Mouse (Mus musculus) CH12.LX (cell line): ENCODE results near the gene Ttf1. TPM values are rescaled to one million over a fixed set of nuclear protein-coding genes. Genes with fewer than 3 reads are reported as not detected.
"Not testable (repeated sequence)": the region's sequence is repeated elsewhere in the genome, so short reads cannot be mapped to it uniquely, and the experiment has no call there.

ENCODE experiments used
- DNase-seq: peaks from one replicate; pipeline ENCODE4 v3.0.0-alpha.2; 2013; ENCODE audit errors: extremely low read depth
- H3K27ac ChIP-seq: 2 replicates; pipeline ENCODE4 v1.5.1; 2012; ENCODE audit warnings: low read depth, mild to moderate bottlenecking, control low read depth, moderate library complexity; ENCODE audit not compliant: insufficient read depth
- H3K27me3 ChIP-seq: replicated peaks from 2 replicates; pipeline ENCODE3; 2012; ENCODE audit warnings: inconsistent platforms
- H3K36me3 ChIP-seq, 2 experiments: replicated peaks in 1 of 2; 2 replicates each; pipeline versions ENCODE3 to v1.6.1; 2012; ENCODE audit warnings: inconsistent platforms in 1 of 2, low read length in 1 of 2, mild to moderate bottlenecking in 1 of 2, mixed read lengths in 1 of 2, moderate library complexity in 1 of 2; ENCODE audit not compliant: control insufficient read depth in 1 of 2, insufficient read depth in 1 of 2
- H3K4me1 ChIP-seq, 2 experiments: 2 replicates each; pipeline ENCODE4 v1.6.1; 2012; ENCODE audit warnings: inconsistent platforms in 1 of 2, moderate library complexity in 1 of 2; ENCODE audit not compliant: insufficient read depth in 2 of 2, control insufficient read depth in 1 of 2
- H3K4me2 ChIP-seq: 2 replicates; pipeline ENCODE4 v1.6.1; 2012; ENCODE audit warnings: low read depth, mild to moderate bottlenecking, control low read depth; ENCODE audit not compliant: poor library complexity, insufficient read depth, severe bottlenecking
- H3K4me3 ChIP-seq, 3 experiments: fragments of 150-350 bp in 1 of 3; sonication (generic) in 1 of 3; replicated peaks in 1 of 3; 2 replicates each; pipeline versions ENCODE3 to v1.5.1; 2011 to 2012; ENCODE audit warnings: low read depth in 2 of 3, low read length in 2 of 3, mild to moderate bottlenecking in 2 of 3, moderate library complexity in 2 of 3, control low read depth in 1 of 3, improper control_type of control experiment in 1 of 3, inconsistent platforms in 1 of 3, mixed read lengths in 1 of 3; ENCODE audit not compliant: poor library complexity in 1 of 3
- H3K79me2 ChIP-seq: replicated peaks from 2 replicates; pipeline ENCODE4 v1.6.1; 2012; ENCODE audit warnings: mild to moderate bottlenecking, moderate library complexity; ENCODE audit not compliant: control insufficient read depth, poor library complexity, insufficient read depth, severe bottlenecking; ENCODE audit errors: extremely low read depth
- H3K9ac ChIP-seq: 2 replicates; pipeline ENCODE4 v1.6.1; 2012; ENCODE audit warnings: low read depth, mild to moderate bottlenecking, control low read depth, moderate library complexity; ENCODE audit not compliant: insufficient read depth
- H3K9me3 ChIP-seq: replicated peaks from 2 replicates; pipeline ENCODE3; 2012; ENCODE audit warnings: low read length, inconsistent platforms, mixed read lengths
- E2F4 ChIP-seq: IDR thresholded peaks from 2 replicates; pipeline ENCODE4 v1.6.1; 2011; ENCODE audit warnings: low read depth, low read length, improper control_type of control experiment; ENCODE audit not compliant: insufficient replicate concordance
- EP300 ChIP-seq: IDR thresholded peaks from 2 replicates; pipeline ENCODE4 v1.6.1; 2011; ENCODE audit warnings: low read length, improper control_type of control experiment
- ETS1 ChIP-seq: conservative IDR thresholded peaks from 2 replicates; pipeline ENCODE4 v1.6.1; 2012; ENCODE audit warnings: low read depth, mild to moderate bottlenecking, inconsistent platforms, low read length, improper control_type of control experiment, moderate library complexity
- JUND ChIP-seq: conservative IDR thresholded peaks from 2 replicates; pipeline ENCODE4 v1.6.1; 2011; ENCODE audit warnings: low read depth, low read length, improper control_type of control experiment
- MAFK ChIP-seq: IDR thresholded peaks from 2 replicates; pipeline ENCODE4 v1.6.1; 2011; ENCODE audit warnings: low read length, improper control_type of control experiment; ENCODE audit not compliant: insufficient replicate concordance
- MAZ ChIP-seq: IDR thresholded peaks from 2 replicates; pipeline ENCODE4 v1.6.1; 2012; ENCODE audit warnings: low read depth, mild to moderate bottlenecking, inconsistent platforms, low read length, improper control_type of control experiment, moderate library complexity
- MEF2A ChIP-seq: IDR thresholded peaks from 2 replicates; pipeline ENCODE4 v1.6.1; 2014; ENCODE audit warnings: low read depth, mild to moderate bottlenecking, inconsistent platforms, low read length, improper control_type of control experiment, borderline replicate concordance
- PAX5 ChIP-seq: IDR thresholded peaks from 2 replicates; pipeline ENCODE4 v1.6.1; 2012; ENCODE audit warnings: low read length, inconsistent platforms, mixed read lengths
- RCOR1 ChIP-seq: conservative IDR thresholded peaks from 2 replicates; pipeline ENCODE4 v1.6.1; 2012; ENCODE audit warnings: low read depth, mild to moderate bottlenecking, inconsistent platforms, low read length, improper control_type of control experiment
- UBTF ChIP-seq: IDR thresholded peaks from 2 replicates; pipeline ENCODE4 v1.6.1; 2012; ENCODE audit warnings: low read depth, mild to moderate bottlenecking, inconsistent platforms, low read length, improper control_type of control experiment, moderate library complexity
- USF1 ChIP-seq: IDR thresholded peaks from 2 replicates; pipeline ENCODE4 v1.6.1; 2014; ENCODE audit warnings: low read depth, mild to moderate bottlenecking, inconsistent platforms, low read length, improper control_type of control experiment
- ZNF384 ChIP-seq: IDR thresholded peaks from 2 replicates; pipeline ENCODE4 v1.6.1; 2012; ENCODE audit warnings: low read depth, low read length, improper control_type of control experiment, inconsistent platforms
- dilution Hi-C: fragments of 300-500 bp; cut with MboI; formaldehyde crosslinking; loops from 2 replicates; pipeline ENCODE4 v1.14.3; 2020; ENCODE audit warnings: low sequenced_read_pairs; ENCODE audit not compliant: extremely low pct_unique_long_range_greater_than_20kb, extremely low pct_ligation_motif_present
- in situ Hi-C: fragments of 300-500 bp; cut with MboI; formaldehyde crosslinking; loops from 3 replicates; pipeline ENCODE4 v1.14.3; 2019; ENCODE audit warnings: low sequenced_read_pairs, low pct_ligation_motif_present, low pct_unique_long_range_greater_than_20kb, mixed read lengths
- polyA plus RNA-seq: library from polyadenylated mRNA; unstranded; fragments of >175 nt; gene quantifications from 2 replicates; pipeline ENCODE4 v1.2.1, GENCODE M21; 2012; ENCODE audit warnings: low read depth; ENCODE audit not compliant: insufficient read length
- total RNA-seq, 2 experiments: library from RNA; depleted of rRNA; stranded (reverse); fragments of 300-350 nt in 1 of 2; fragments of >200 nt in 1 of 2; gene quantifications; 2 replicates each; pipeline ENCODE4 v1.2.3; 2012 to 2014

The Ttf1 gene
- total and polyA plus RNA-seq, 3 experiments, result 9.5 to 11.7 (median 10.9) TPM

GRCm38 (mm10) chr2:29099646-29100045 lies 39.6 kb downstream of the Ttf1 start:
- H3K27me3 ChIP-seq, result no peaks in the 10 kb centered on the region
- DNase-seq, result no peak
- peaks cover 0 to 14% of the 10 kb centered on the region in 2 experiments; a peak in 2 of 4 replicates for H3K4me1 ChIP-seq
- no peaks in the 10 kb centered on the region for H3K79me2 ChIP-seq
- no peaks in the 10 kb centered on the region for H3K36me3 ChIP-seq
- no peak overlapping the region for H3K4me2 ChIP-seq
- dilution Hi-C loops (no loop called here), in situ Hi-C loops (no loop called here)
- no peak overlapping the region for H3K4me3 ChIP-seq
- no peak overlapping the region for H3K9ac ChIP-seq
- no peak overlapping the region for H3K27ac ChIP-seq
- no peaks in the 10 kb centered on the region for H3K9me3 ChIP-seq
- TF ChIP-seq EP300, result no peak
- no peak for TF ChIP-seq MAZ
- no peak for TF ChIP-seq JUND
- no peak for TF ChIP-seq MEF2A
- no peak for TF ChIP-seq UBTF
- no peak for TF ChIP-seq ETS1
- TF ChIP-seq RCOR1, result no peak
- no peak for TF ChIP-seq ZNF384
- TF ChIP-seq MAFK, result no peak
- TF ChIP-seq E2F4, result no peak
- TF ChIP-seq USF1, result no peak

DNA sequence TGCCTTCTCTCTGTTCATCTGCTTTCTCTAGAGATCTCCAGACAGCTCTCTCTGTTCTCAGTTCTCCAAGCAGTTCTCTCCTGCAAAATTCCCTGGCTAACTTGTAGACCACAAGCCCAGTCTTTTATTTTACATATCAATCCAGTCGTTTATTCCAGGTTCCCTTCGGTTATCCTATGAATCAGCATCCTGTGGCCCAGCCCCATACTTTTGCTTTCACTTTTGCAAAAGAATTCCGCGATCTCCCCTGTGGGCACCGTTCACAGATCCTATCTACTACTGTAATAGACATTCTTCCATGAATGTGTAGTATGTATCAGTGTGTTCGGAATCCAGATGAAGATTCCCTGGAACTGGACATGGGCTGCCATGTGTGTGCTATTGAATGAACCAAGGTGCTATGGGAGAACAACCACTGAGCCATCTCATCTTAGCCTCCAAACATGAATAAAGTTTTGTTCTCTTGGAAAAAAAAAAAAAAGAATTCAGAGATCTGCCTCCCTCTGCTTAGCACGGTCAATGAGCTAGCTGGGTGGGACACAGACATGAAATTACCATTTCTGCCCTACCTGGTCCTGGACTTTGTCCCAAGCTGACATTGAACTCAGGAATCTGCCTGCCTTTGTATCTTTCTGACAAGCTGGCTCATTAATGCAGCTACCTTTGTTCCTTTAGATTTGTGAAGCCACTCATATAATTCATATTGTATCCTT lies 40.9 kb downstream of the Ttf1 start:
- TF ChIP-seq ZNF384, result peak; percentile 56; the same call in 1 of the 2 replicates
- no peak for TF ChIP-seq PAX5
- no peaks in the 10 kb centered on the region for H3K9me3 ChIP-seq
- no peak for DNase-seq
- in situ Hi-C loops, result no loop called here
- H3K27me3 ChIP-seq, result no peaks in the 10 kb centered on the region
- H3K4me2 ChIP-seq, result peak overlapping the region; percentile 86
- no peaks in the 10 kb centered on the region for H3K36me3 ChIP-seq
- H3K27ac ChIP-seq, result no peak overlapping the region
- dilution Hi-C loops, result no loop called here
- H3K9ac ChIP-seq, result peak overlapping the region; percentile 61
- H3K79me2 ChIP-seq, result no peaks in the 10 kb centered on the region
- peaks cover 0 to 14% of the 10 kb centered on the region in 2 experiments; a peak in 2 of 4 replicates for H3K4me1 ChIP-seq
- H3K4me3 ChIP-seq, result no peak overlapping the region

GRCm38 (mm10) chr2:29102416-29103377 lies 42.6 kb downstream of the Ttf1 start:
- H3K79me2 ChIP-seq, H3K36me3 ChIP-seq, H3K27ac ChIP-seq, H3K4me2 ChIP-seq, H3K4me1 ChIP-seq, H3K9ac ChIP-seq, DNase-seq, H3K27me3 ChIP-seq, H3K9me3 ChIP-seq, in situ Hi-C loops, dilution Hi-C loops, H3K4me3 ChIP-seq: not testable (repeated sequence)
